Mouse (Mus musculus) frontal cortex, adult 2 months (tissue): ENCODE data around the gene Dock8. TPM values are rescaled to one million over a fixed set of nuclear protein-coding genes. Genes with fewer than 3 reads are reported as not detected.
A peak's percentile ranks its signal among the peaks of the same experiment; 100 is the strongest.

Experiments
- DNase-seq, 2 experiments: peaks; one replicate each; pipeline ENCODE4 v3.0.0; 2022; ENCODE audit warnings: low spot score in 1 of 2; ENCODE audit errors: extremely low spot score in 1 of 2
- polyA plus RNA-seq: library from polyadenylated mRNA; depleted of rRNA; stranded (reverse); fragments of >200 nt; gene quantifications from 2 replicates; pipeline ENCODE4 v1.2.3, GENCODE M21; 2012

Gene Dock8
- polyA plus RNA-seq, 1 experiment = 2.1 TPM

GRCm38 (mm10) chr19:25171395-25171794, 172.1 kb downstream of the Dock8 start:
- DNase-seq = no peak

GRCm38 (mm10) chr19:25176746-25177145, 177.4 kb downstream of the Dock8 start:
- DNase-seq = no peak

GRCm38 (mm10) chr19:25180024-25180423, 180.7 kb downstream of the Dock8 start:
- DNase-seq = no peak

- no peak for DNase-seq
These were observed 181.2 kb downstream of the Dock8 start for GRCm38 (mm10) chr19:25180547-25180946.

- DNase-seq = peak in 1 of 2 experiments; percentile 9
These were observed 184.7 kb downstream of the Dock8 start for GRCm38 (mm10) chr19:25184076-25184475.

GRCm38 (mm10) chr19:25186316-25186715, 187.0 kb downstream of the Dock8 start:
- no peak for DNase-seq

GRCm38 (mm10) chr19:25187681-25188080, 188.3 kb downstream of the Dock8 start:
- DNase-seq = peak in 1 of 2 experiments; percentile 13

- no peak for DNase-seq
These were observed 194.4 kb downstream of the Dock8 start for GRCm38 (mm10) chr19:25193751-25194150.

- DNase-seq = no peak
These were observed 200.9 kb downstream of the Dock8 start for GRCm38 (mm10) chr19:25200081-25200860.

GRCm38 (mm10) chr19:25203077-25203476, 203.7 kb downstream of the Dock8 start:
- no peak for DNase-seq

GRCm38 (mm10) chr19:25206969-25207368, 207.6 kb downstream of the Dock8 start:
- DNase-seq = no peak

GRCm38 (mm10) chr19:25207731-25208361, 208.5 kb downstream of the Dock8 start:
- DNase-seq = peak in 1 of 2 experiments; percentile 13

- no peak for DNase-seq
These were observed 209.3 kb downstream of the Dock8 start for GRCm38 (mm10) chr19:25208596-25209110.

GRCm38 (mm10) chr19:25220611-25221010, 221.3 kb downstream of the Dock8 start:
- DNase-seq = no peak

GRCm38 (mm10) chr19:25221964-25222640, 222.8 kb downstream of the Dock8 start:
- DNase-seq = no peak

- DNase-seq = no peak
These were observed 231.0 kb downstream of the Dock8 start for GRCm38 (mm10) chr19:25230058-25230974.

GRCm38 (mm10) chr19:25230975-25231334, 231.6 kb downstream of the Dock8 start:
- no peak for DNase-seq

- no peak for DNase-seq
These were observed 232.7 kb downstream of the Dock8 start for GRCm38 (mm10) chr19:25232032-25232431.

- peak in 1 of 2 experiments; percentile 38 for DNase-seq
These were observed 237.5 kb downstream of the Dock8 start, which contains the start of gene Kank1 for GRCm38 (mm10) chr19:25236596-25237491. Gene Kank1, plus strand, starts transcription at chr19:25236975.
